25 mouse cellular contexts compared by ENCODE assay signal in the genomic region with DNA sequence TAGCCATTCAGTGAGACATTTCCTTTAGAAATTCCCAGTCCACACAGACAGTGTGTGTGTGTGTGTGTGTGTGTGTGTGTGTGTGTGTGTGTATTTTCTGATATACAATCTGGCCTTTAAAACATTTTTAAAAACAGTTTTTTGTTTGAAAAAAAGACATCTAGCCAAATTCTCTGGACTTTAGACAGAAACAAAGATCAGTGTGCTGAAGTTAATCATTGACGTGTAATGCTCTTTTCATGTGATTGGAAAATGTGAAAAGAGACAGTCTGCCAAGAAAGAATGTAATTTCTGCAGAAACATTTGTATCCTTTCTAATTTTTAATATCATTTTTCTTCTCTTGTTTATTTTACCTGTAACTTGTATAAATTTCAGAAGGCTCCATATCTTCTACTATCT.
DNase-seq lines count a peak whose midpoint lies in the region; ATAC-seq lines count a peak whose summit lies in the region.
"Had no signal": no experiment of that assay in that cellular context is flagged by ENCODE, and none has a peak within 500 bp of the region (broad histone marks: within the 10 kb centered on the region; RNA-seq: fewer than 3 reads in every experiment).

No protein-coding gene starts in this region.

- H3K9me3 ChIP-seq in kidney, embryonic 16.5 days (ENCODE audit: low read length), result no peaks in the 10 kb centered on the region
- no peaks in the 10 kb centered on the region for H3K9me3 ChIP-seq in liver, embryonic 13.5 days (replicated peaks)
- no peaks in the 10 kb centered on the region for H3K9me3 ChIP-seq in heart, embryonic 12.5 days (replicated peaks)
- H3K9me3 ChIP-seq: embryonic facial prominence, embryonic 10.5 days; embryonic facial prominence, embryonic 13.5 days; forebrain, embryonic 12.5 days; forebrain, embryonic 15.5 days; heart, embryonic 13.5 days had no signal

- no peak for ATAC-seq in kidney, embryonic 16.5 days (ENCODE audit: low FRiP score, low TSS enrichment)
- no peak for ATAC-seq in liver, embryonic 13.5 days (ENCODE audit: low read depth)
- ATAC-seq in heart, embryonic 12.5 days (ENCODE audit: insufficient number of reproducible peaks, low FRiP score), result no peak
- ATAC-seq: CD4-positive, CD25-positive, alpha-beta regulatory T cell, adult 4 months; forebrain, embryonic 15.5 days had no signal

- H3K36me3 ChIP-seq in kidney, embryonic 16.5 days (ENCODE audit: insufficient read depth, low read length), result no peaks in the 10 kb centered on the region
- no peaks in the 10 kb centered on the region for H3K36me3 ChIP-seq in liver, embryonic 13.5 days
- no peaks in the 10 kb centered on the region for H3K36me3 ChIP-seq in heart, embryonic 12.5 days
- H3K36me3 ChIP-seq: embryonic facial prominence, embryonic 10.5 days; embryonic facial prominence, embryonic 13.5 days; forebrain, embryonic 12.5 days; forebrain, embryonic 15.5 days; heart, embryonic 13.5 days had no signal

- H3K27ac ChIP-seq in kidney, embryonic 16.5 days (ENCODE audit: low read length), result no peak overlapping the region
- 0 out of 2 replicates have a peak overlapping the region, but pooled peaks have one; percentile 1 for H3K27ac ChIP-seq in liver, embryonic 13.5 days
- H3K27ac ChIP-seq in heart, embryonic 12.5 days (ENCODE audit: poor library complexity, severe bottlenecking), result no peak overlapping the region
- H3K27ac ChIP-seq: embryonic facial prominence, embryonic 10.5 days; embryonic facial prominence, embryonic 13.5 days; forebrain, embryonic 12.5 days; forebrain, embryonic 15.5 days; heart, embryonic 13.5 days; hindbrain, embryonic 14.5 days had no signal

- WGBS in kidney, embryonic 16.5 days, result 86% methylated on average over 1 of the region's 1 CpGs
- WGBS in liver, embryonic 13.5 days (ENCODE audit: insufficient replicate concordance), result 39% methylated on average over 1 of the region's 1 CpGs
- 19% methylated on average over 1 of the region's 1 CpGs for WGBS in large intestine, adult 2 months
- WGBS in heart, embryonic 12.5 days, result 90% methylated on average over 1 of the region's 1 CpGs

- H3K4me2 ChIP-seq in kidney, embryonic 16.5 days (replicated peaks; ENCODE audit: low read depth, low read length), result no peak overlapping the region
- H3K4me2 ChIP-seq in liver, embryonic 13.5 days, result no peak overlapping the region
- no peak overlapping the region for H3K4me2 ChIP-seq in heart, embryonic 12.5 days
- H3K4me2 ChIP-seq: embryonic facial prominence, embryonic 13.5 days; forebrain, embryonic 12.5 days; forebrain, embryonic 15.5 days; heart, embryonic 13.5 days; hindbrain, embryonic 14.5 days had no signal

- no peak overlapping the region for H3K9ac ChIP-seq in kidney, embryonic 16.5 days (replicated peaks; ENCODE audit: low read length)
- no peak overlapping the region for H3K9ac ChIP-seq in liver, embryonic 13.5 days
- no peak overlapping the region for H3K9ac ChIP-seq in heart, embryonic 12.5 days
- H3K9ac ChIP-seq: embryonic facial prominence, embryonic 13.5 days; forebrain, embryonic 12.5 days; forebrain, embryonic 15.5 days; heart, embryonic 13.5 days; hindbrain, embryonic 14.5 days had no signal

- no peaks in the 10 kb centered on the region for H3K27me3 ChIP-seq in kidney, embryonic 16.5 days (ENCODE audit: insufficient read depth, low read length)
- no peaks in the 10 kb centered on the region for H3K27me3 ChIP-seq in liver, embryonic 13.5 days
- no peaks in the 10 kb centered on the region for H3K27me3 ChIP-seq in heart, embryonic 12.5 days (replicated peaks)
- H3K27me3 ChIP-seq: embryonic facial prominence, embryonic 13.5 days; forebrain, embryonic 12.5 days; forebrain, embryonic 15.5 days; heart, embryonic 13.5 days had no signal

- DNase-seq in kidney, adult 9 months, result peak; percentile 71
- no peak for DNase-seq in liver, embryonic 13.5 days
- no peak for DNase-seq in liver
- peak; percentile 16 for DNase-seq in large intestine, adult 2 months (ENCODE audit: low read depth, low spot score)
- DNase-seq: adrenal gland, adult 2 months; adrenal gland, postnatal 14 days; cerebellum, adult 11 months; cerebellum, adult 8-10 months; cerebellum, postnatal 10 days; cerebellum, postnatal 36 days; embryo, embryonic 11 days; gastrocnemius, postnatal 25 days; heart, adult 18-20 months; heart, postnatal 14 days; heart, postnatal 4 days had no signal

- no peak overlapping the region for H3K4me3 ChIP-seq in kidney, embryonic 16.5 days (ENCODE audit: low read length)
- no peak overlapping the region for H3K4me3 ChIP-seq in liver, embryonic 13.5 days (replicated peaks)
- no peak overlapping the region for H3K4me3 ChIP-seq in heart, embryonic 12.5 days
- H3K4me3 ChIP-seq: embryonic facial prominence, embryonic 10.5 days; embryonic facial prominence, embryonic 13.5 days; erythroblast, embryonic 14.5 days; forebrain, embryonic 12.5 days; forebrain, embryonic 15.5 days; heart, embryonic 13.5 days had no signal

- H3K4me1 ChIP-seq in kidney, embryonic 16.5 days (ENCODE audit: insufficient read depth, low read length), result no peaks in the 10 kb centered on the region
- no peaks in the 10 kb centered on the region for H3K4me1 ChIP-seq in liver, embryonic 13.5 days (replicated peaks)
- H3K4me1 ChIP-seq in heart, embryonic 12.5 days (replicated peaks), result no peaks in the 10 kb centered on the region
- H3K4me1 ChIP-seq: embryonic facial prominence, embryonic 13.5 days; forebrain, embryonic 12.5 days; forebrain, embryonic 15.5 days; heart, embryonic 13.5 days had no signal

Comparison
In these comparisons a context has a peak if more than half of its experiments do, and no peak if none do; other contexts are left out.
1. DNase-seq: peak in kidney, adult 9 months (single experiment) and large intestine, adult 2 months (single experiment); none in liver, embryonic 13.5 days (single experiment) and liver (single experiment).